Mouse (Mus musculus) hindbrain, postnatal 0 days (tissue): Measurements from ENCODE around the gene Spty2d1. TPM values are rescaled to one million over a fixed set of nuclear protein-coding genes. Genes with fewer than 3 reads are reported as not detected.
A peak's percentile ranks its signal among the peaks of the same experiment; 100 is the strongest.

Experiments used
- ATAC-seq: fragments of 200-750 bp; cut with Nextera tagmentation; 2 replicates; pipeline ENCODE4 v1.8.0; 2017; ENCODE audit warnings: mild to moderate bottlenecking, moderate TSS enrichment, moderate library complexity
- DNase-seq: peaks from one replicate; pipeline ENCODE4 v3.0.0-alpha.2; 2015; ENCODE audit warnings: low spot score
- H3K27ac ChIP-seq: fragments of 300-500 bp; sonication (generic); 2 replicates; pipeline ENCODE4 v1.5.1; 2014; ENCODE audit warnings: mild to moderate bottlenecking
- H3K27me3 ChIP-seq: fragments of 300-500 bp; sonication (generic); 2 replicates; pipeline ENCODE4 v1.6.1; 2014; ENCODE audit warnings: low read length, mixed read lengths; ENCODE audit not compliant: insufficient read depth
- H3K36me3 ChIP-seq: fragments of 300-500 bp; sonication (generic); 2 replicates; pipeline ENCODE4 v1.6.1; 2014; ENCODE audit warnings: low read length, mixed read lengths; ENCODE audit not compliant: insufficient read depth
- H3K4me1 ChIP-seq: fragments of 300-500 bp; sonication (generic); 2 replicates; pipeline ENCODE4 v1.6.1; 2014; ENCODE audit warnings: antibody characterized with exemption, low read length, mixed read lengths; ENCODE audit not compliant: insufficient read depth
- H3K4me2 ChIP-seq: fragments of 300-500 bp; sonication (generic); 2 replicates; pipeline ENCODE4 v1.6.1; 2014; ENCODE audit warnings: low read depth, mild to moderate bottlenecking, low read length, moderate library complexity, mixed read lengths
- H3K4me3 ChIP-seq: fragments of 300-500 bp; sonication (generic); 2 replicates; pipeline ENCODE4 v1.5.1; 2014; ENCODE audit warnings: low read length
- H3K9ac ChIP-seq: fragments of 300-500 bp; sonication (generic); replicated peaks from 2 replicates; pipeline ENCODE4 v1.6.1; 2014; ENCODE audit warnings: mild to moderate bottlenecking, low read length, moderate library complexity, mixed read lengths
- H3K9me3 ChIP-seq: fragments of 300-500 bp; sonication (generic); 2 replicates; pipeline ENCODE4 v1.6.1; 2016; ENCODE audit warnings: low read length, mixed read lengths
- CTCF ChIP-seq: IDR thresholded peaks from 2 replicates; pipeline ENCODE4 v1.5.1; 2016; ENCODE audit warnings: antibody characterized with exemption, control low read depth, low read depth
- WGBS: fragments of 180-500 bp; shearing (Covaris S2); extraction: QIAGEN DNeasy Blood & Tissue Kit; methylation state at CpG from one replicate; pipeline ENCODE4 v1.1.7; 2014; 5-methylcytosine and 5-hydroxymethylcytosine counted together
- polyA plus RNA-seq: library from polyadenylated mRNA; unstranded; fragments of >200 nt; fragmentation: Nextera tagmentation; extraction: Ambion mirVana; gene quantifications from 2 replicates; pipeline ENCODE4 v1.2.1, GENCODE M21; 2015
- total RNA-seq: library from RNA; depleted of rRNA; stranded (reverse); fragments of >200 nt; gene quantifications from 2 replicates; pipeline ENCODE4 v1.2.3, GENCODE M21; 2014

The Spty2d1 gene
- total and polyA plus RNA-seq, 2 experiments from 2014 or later = 5.8 to 9.1 TPM

DNA sequence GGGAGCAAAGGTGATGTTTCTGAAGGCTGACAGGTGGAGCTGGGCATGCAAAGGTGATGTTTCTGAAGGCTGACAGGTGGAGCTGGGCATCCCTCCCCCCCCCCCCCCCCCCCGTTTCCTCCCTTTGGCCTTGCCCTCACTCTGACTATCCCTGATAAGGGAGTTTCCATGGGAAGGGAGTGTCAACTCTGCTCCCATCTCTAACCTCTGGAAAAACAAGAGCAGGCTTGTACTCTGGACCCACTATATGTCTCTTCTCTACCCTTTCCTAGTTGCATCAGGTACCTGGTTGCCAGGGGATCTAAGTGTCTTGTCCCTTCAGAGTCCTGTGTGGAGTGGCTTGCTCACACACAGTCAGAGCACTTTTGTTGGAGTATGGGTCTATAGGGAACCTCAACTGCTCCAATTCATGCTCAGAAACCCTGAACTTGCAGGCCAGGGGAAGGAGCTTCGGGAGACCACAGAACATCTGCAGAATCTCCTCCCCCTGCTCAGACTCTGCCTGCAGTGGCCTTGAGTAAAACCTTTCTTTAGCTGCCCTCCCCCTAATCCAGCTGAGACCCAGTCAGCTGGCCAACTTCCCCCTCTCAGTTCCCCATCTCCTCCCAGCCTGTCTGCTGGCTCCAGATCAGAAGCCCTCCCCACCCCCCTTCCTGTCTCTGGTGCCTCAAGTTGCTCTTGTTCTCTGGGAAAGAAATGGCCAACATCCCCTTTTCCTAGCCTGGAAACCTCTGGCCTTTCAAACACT is 43.4 kb upstream of the Spty2d1 start:
- H3K36me3 ChIP-seq = no peaks in the 10 kb centered on the region
- peak overlapping the region; percentile 92 for H3K4me2 ChIP-seq
- no peak for TF ChIP-seq CTCF
- DNase-seq (peak; percentile 64), ATAC-seq (no peak)
- H3K27me3 ChIP-seq = no peaks in the 10 kb centered on the region
- H3K9me3 ChIP-seq = no peaks in the 10 kb centered on the region
- 0% methylated on average over 1 of the region's 2 CpGs for WGBS
- peak overlapping the region; percentile 97 for H3K4me3 ChIP-seq
- H3K4me1 ChIP-seq = peaks cover 12% of the 10 kb centered on the region
- H3K9ac ChIP-seq = peak overlapping the region; percentile 83; the same call in 1 of the 2 replicates
- H3K27ac ChIP-seq = peak overlapping the region; percentile 83; the same call in 1 of the 2 replicates

DNA sequence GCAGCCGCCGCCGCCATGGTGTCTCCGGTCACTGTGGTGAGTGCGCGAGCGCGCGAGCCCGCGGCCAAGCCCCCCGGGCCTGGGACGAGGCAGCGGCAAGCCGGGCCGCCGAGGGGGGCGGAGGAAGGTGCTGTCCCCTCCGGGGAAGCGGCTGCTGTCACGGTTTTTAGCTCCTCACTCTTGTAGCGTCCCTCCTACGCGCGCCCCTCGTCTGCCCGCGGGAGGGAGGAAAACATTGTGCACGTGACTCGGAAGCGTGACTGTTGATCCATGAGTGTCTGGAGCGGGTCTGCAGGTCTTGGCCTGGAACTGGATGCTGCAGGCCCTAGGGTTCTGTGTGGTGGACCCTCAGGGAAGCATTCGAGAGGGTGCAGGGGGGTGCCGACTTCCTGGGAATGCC is 42.6 kb upstream of the Spty2d1 start:
- Histone ChIP-seq H3K36me3 (no peaks in the 10 kb centered on the region), H3K4me2 (peak overlapping the region; percentile 92), H3K4me3 (peak overlapping the region; percentile 97), H3K27me3 (no peaks in the 10 kb centered on the region), H3K4me1 (peaks cover 12% of the 10 kb centered on the region), H3K9me3 (no peaks in the 10 kb centered on the region), H3K9ac (peak overlapping the region; percentile 83), H3K27ac (peak overlapping the region; percentile 83)
- WGBS = under 1% methylated on average over 33 of the region's 34 CpGs
- DNase-seq (peak; percentile 60), ATAC-seq (peak; percentile 69)
- no peak for TF ChIP-seq CTCF

DNA sequence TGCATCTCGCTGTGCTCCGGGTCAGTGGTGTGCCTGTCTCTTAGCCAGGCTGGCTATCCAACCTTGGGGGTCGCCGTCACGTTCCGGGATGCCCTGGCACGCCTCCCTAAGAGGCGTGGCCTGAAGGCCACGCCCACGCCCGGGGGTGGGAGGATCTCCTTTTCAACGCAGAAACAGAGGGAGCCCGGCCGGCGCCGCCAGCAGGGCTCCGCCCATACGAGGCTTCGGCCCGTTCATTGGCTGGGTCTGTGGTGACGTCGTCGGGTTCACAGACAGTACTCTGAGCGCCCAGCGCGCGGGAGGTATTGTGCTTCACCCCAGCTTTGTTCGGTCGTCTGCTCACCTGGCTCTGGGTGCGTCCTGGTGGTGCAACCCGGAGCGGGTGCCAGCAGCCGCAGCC is 42.2 kb upstream of the Spty2d1 start, which contains the start of gene Tmem86a:
Gene Tmem86a, plus strand, starts transcription at position 236 of the 400 bp plus-strand sequence.
- under 1% methylated on average over 33 of the region's 33 CpGs for WGBS
- no peaks in the 10 kb centered on the region for H3K36me3 ChIP-seq
- no peak for TF ChIP-seq CTCF
- peak; percentile 99 for ATAC-seq
- H3K27me3 ChIP-seq = no peaks in the 10 kb centered on the region
- no peaks in the 10 kb centered on the region for H3K9me3 ChIP-seq
- H3K9ac ChIP-seq = peak within 1 kb of the TSS; percentile 83
- H3K4me3 ChIP-seq = peak within 1 kb of the TSS; percentile 97
- peak; percentile 98 for DNase-seq
- peak within 1 kb of the TSS; percentile 83 for H3K27ac ChIP-seq
- peaks cover 12% of the 10 kb centered on the region for H3K4me1 ChIP-seq
- peak within 1 kb of the TSS; percentile 92 for H3K4me2 ChIP-seq

DNA sequence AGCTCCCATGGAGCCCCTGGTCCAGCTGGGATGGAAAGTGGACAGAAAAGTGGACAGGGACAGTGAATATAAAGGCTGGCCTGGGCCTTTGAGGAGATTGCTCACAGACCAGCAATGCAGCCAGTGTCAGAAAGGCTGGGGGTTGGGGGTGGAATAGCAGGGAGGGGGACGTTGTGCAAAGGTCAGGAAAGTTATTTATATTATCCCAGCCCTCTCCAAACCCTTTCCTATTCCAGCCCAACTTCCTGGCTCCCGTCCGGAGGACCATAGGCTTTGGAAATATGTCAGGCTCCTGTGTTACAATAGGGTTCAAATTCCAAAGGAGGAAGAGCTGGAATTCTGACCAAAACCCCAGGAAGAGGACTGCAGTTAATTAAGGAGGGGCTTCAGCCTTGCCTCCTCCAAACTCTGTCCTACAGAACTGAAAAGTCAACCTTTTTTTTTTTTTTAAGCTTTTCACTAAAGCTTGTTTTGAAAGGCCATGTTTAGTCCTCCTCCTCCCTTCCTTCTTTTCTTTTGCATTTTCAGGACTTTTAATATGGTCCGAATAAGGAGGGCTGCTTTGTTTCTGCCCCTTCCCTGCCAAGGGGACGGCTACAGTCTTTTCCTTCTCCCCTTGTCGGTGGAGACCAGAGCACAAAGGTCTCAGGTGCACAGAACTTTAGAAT is 34.7 kb upstream of the Spty2d1 start:
- DNase-seq (no peak), ATAC-seq (no peak)
- H3K4me3 ChIP-seq = no peak overlapping the region
- H3K4me2 ChIP-seq = no peak overlapping the region
- 52% methylated on average over 6 of the region's 6 CpGs for WGBS
- TF ChIP-seq CTCF = no peak
- H3K4me1 ChIP-seq = no peaks in the 10 kb centered on the region
- no peaks in the 10 kb centered on the region for H3K36me3 ChIP-seq
- H3K9me3 ChIP-seq = no peaks in the 10 kb centered on the region
- H3K27ac ChIP-seq = no peak overlapping the region
- H3K27me3 ChIP-seq = no peaks in the 10 kb centered on the region
- no peak overlapping the region for H3K9ac ChIP-seq

DNA sequence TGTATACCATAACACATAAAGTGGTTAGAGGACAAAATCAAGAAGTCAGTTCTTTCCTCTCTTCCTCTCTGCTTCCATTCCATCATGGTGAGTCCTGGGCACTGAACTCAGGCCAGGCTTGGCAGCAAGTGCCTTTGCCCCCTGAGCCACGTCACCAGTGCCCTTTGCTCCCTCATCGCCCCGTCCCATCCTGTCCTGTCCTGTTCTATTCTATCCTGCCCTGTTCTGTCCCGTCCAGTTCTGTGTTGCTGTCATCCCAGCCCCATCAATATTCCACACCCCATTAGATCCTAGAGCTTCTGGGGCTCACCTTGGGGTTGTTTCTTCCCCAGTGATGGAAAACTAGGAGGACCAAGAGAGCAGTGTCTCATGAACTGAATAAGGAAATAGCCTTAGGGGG is 33.9 kb upstream of the Spty2d1 start:
- WGBS = 81% methylated on average over 4 of the region's 4 CpGs
- Histone ChIP-seq H3K9me3 (no peaks in the 10 kb centered on the region), H3K9ac (no peak overlapping the region), H3K4me1 (no peaks in the 10 kb centered on the region), H3K27ac (no peak overlapping the region), H3K4me2 (no peak overlapping the region), H3K36me3 (no peaks in the 10 kb centered on the region), H3K27me3 (no peaks in the 10 kb centered on the region), H3K4me3 (no peak overlapping the region)
- ATAC-seq (no peak), DNase-seq (no peak)
- no peak for TF ChIP-seq CTCF

DNA sequence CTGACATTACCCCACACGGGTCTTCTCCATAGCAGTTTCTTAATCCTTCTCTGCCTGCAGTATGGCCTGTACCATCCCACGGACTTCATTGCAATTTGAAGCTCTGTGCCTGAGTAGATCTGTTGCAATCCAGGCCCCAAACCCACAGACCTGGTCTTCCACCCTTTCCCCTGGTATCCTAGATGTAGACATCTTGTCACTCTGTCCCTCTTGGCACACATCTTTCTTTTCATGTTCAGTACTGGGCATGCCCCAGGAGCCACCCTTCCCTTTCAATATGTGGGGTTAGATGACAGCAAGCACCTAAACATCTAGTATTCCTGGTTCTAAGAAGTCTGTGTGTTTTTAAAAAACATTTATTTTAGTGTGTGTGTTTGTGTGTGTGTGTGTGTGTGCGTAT is 33.5 kb upstream of the Spty2d1 start:
- DNase-seq (no peak), ATAC-seq (no peak)
- no peak for TF ChIP-seq CTCF
- Histone ChIP-seq H3K4me2 (no peak overlapping the region), H3K4me1 (no peaks in the 10 kb centered on the region), H3K9ac (no peak overlapping the region), H3K36me3 (no peaks in the 10 kb centered on the region), H3K27me3 (no peaks in the 10 kb centered on the region), H3K9me3 (no peaks in the 10 kb centered on the region), H3K4me3 (no peak overlapping the region), H3K27ac (no peak overlapping the region)
- WGBS = 83% methylated on average over 3 of the region's 3 CpGs

DNA sequence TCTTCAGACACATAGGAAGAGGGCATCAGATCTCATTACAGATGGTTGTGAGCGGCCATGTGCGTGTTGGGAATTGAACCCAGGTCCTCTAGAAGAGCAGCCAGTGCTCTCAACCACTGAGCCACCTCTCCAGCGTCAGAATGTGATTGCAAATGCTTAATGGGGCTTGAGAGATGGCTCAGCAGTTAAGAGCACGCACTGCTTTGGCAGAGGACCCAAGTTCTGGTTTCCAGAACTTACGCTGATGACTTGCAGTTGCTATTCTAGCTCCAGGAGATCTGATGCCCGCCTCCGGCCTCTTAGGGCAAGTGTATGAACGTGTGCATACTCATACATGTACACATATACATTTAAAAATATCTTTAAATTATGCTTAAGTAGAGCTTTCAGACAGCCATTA is 27.2 kb upstream of the Spty2d1 start:
- DNase-seq (no peak), ATAC-seq (no peak)
- no peaks in the 10 kb centered on the region for H3K36me3 ChIP-seq
- no peak overlapping the region for H3K4me2 ChIP-seq
- no peak for TF ChIP-seq CTCF
- 74% methylated on average over 8 of the region's 8 CpGs for WGBS
- H3K9ac ChIP-seq = no peak overlapping the region
- H3K9me3 ChIP-seq = no peaks in the 10 kb centered on the region
- no peaks in the 10 kb centered on the region for H3K27me3 ChIP-seq
- H3K27ac ChIP-seq = no peak overlapping the region
- H3K4me3 ChIP-seq = no peak overlapping the region
- H3K4me1 ChIP-seq = no peaks in the 10 kb centered on the region
